Comparison of ENCODE assay signal across 13 mouse cellular contexts in genomic region chr7:37439117-37439844, GRCm38 (mm10).
A peak's percentile ranks its signal among the peaks of the same experiment; 100 is the strongest.
DNase-seq lines count a peak whose midpoint lies in the region; ATAC-seq lines count a peak whose summit lies in the region.
"Had no signal": no experiment of that assay in that cellular context is flagged by ENCODE, and none has a peak within 500 bp of the region (broad histone marks: within the 10 kb centered on the region; RNA-seq: fewer than 3 reads in every experiment).

No protein-coding gene starts in this region.

- intact Hi-C loops in left cerebral cortex, postnatal 10 days (cut with DNase I) = no loop called here

- no peaks in the 10 kb centered on the region for H3K36me3 ChIP-seq in embryonic facial prominence, embryonic 12.5 days
- H3K36me3 ChIP-seq in limb, embryonic 10.5 days = no peaks in the 10 kb centered on the region
- H3K36me3 ChIP-seq in neural tube, embryonic 13.5 days = 0 out of 2 replicates have a peak, but pooled peaks cover 2% of the 10 kb centered on the region
- H3K36me3 ChIP-seq: embryonic facial prominence, embryonic 13.5 days; heart, embryonic 15.5 days had no signal

- H3K27ac ChIP-seq in embryonic facial prominence, embryonic 12.5 days = no peak overlapping the region
- H3K27ac ChIP-seq in limb, embryonic 10.5 days = no peak overlapping the region
- H3K27ac ChIP-seq in neural tube, embryonic 13.5 days (replicated peaks) = no peak overlapping the region; the same call in 1 of the 2 replicates
- H3K27ac ChIP-seq: embryonic facial prominence, embryonic 13.5 days; heart, embryonic 15.5 days; layer of hippocampus, adult 2 months had no signal

- peak; percentile 10 to 31 for DNase-seq in kidney, postnatal 4 days
- no peak for DNase-seq in kidney, postnatal 10 days
- peak; percentile 57 for DNase-seq in limb, embryonic 10.5 days (ENCODE audit: low spot score)
- DNase-seq in ovary, postnatal 14 days (ENCODE audit: low spot score) = no peak
- DNase-seq in left cerebral cortex, postnatal 10 days (ENCODE audit: extremely low spot score in 1 of 2, low spot score in 2 of 2) = no peak
- no peak for DNase-seq in spleen, postnatal 36 days (ENCODE audit: low spot score in 2 of 2)
- DNase-seq: adrenal gland, postnatal 14 days; lung, postnatal 4 days had no signal

- H3K4me2 ChIP-seq in embryonic facial prominence, embryonic 12.5 days (replicated peaks) = no peak overlapping the region
- no peak overlapping the region for H3K4me2 ChIP-seq in neural tube, embryonic 13.5 days
- H3K4me2 ChIP-seq: embryonic facial prominence, embryonic 13.5 days; heart, embryonic 15.5 days had no signal

- H3K4me1 ChIP-seq in embryonic facial prominence, embryonic 12.5 days = peaks cover 9% of the 10 kb centered on the region
- peaks cover 26% of the 10 kb centered on the region for H3K4me1 ChIP-seq in limb, embryonic 10.5 days
- peaks cover 11% of the 10 kb centered on the region for H3K4me1 ChIP-seq in neural tube, embryonic 13.5 days (replicated peaks)
- H3K4me1 ChIP-seq: heart, embryonic 15.5 days had no signal

- H3K4me3 ChIP-seq in embryonic facial prominence, embryonic 12.5 days = no peak overlapping the region
- H3K4me3 ChIP-seq in limb, embryonic 10.5 days = no peak overlapping the region
- H3K4me3 ChIP-seq in neural tube, embryonic 13.5 days = no peak overlapping the region
- H3K4me3 ChIP-seq: embryonic facial prominence, embryonic 13.5 days; heart, embryonic 15.5 days; layer of hippocampus, adult 2 months had no signal

- no peak overlapping the region for H3K9ac ChIP-seq in embryonic facial prominence, embryonic 12.5 days
- H3K9ac ChIP-seq in neural tube, embryonic 13.5 days = no peak overlapping the region
- H3K9ac ChIP-seq: embryonic facial prominence, embryonic 13.5 days; heart, embryonic 15.5 days had no signal

- ATAC-seq in embryonic facial prominence, embryonic 12.5 days (ENCODE audit: insufficient number of reproducible peaks, insufficient read depth, low FRiP score, low TSS enrichment) = peak; percentile 61
- peak; percentile 80 for ATAC-seq in neural tube, embryonic 13.5 days (ENCODE audit: low read depth)

- H3K9me3 ChIP-seq in embryonic facial prominence, embryonic 12.5 days = peaks cover 2% of the 10 kb centered on the region; the same call in 1 of the 2 replicates
- H3K9me3 ChIP-seq in limb, embryonic 10.5 days (replicated peaks) = no peaks in the 10 kb centered on the region
- H3K9me3 ChIP-seq in neural tube, embryonic 13.5 days = no peaks in the 10 kb centered on the region
- H3K9me3 ChIP-seq: heart, embryonic 15.5 days had no signal

- 0 out of 2 replicates have a peak, but pooled peaks cover 2% of the 10 kb centered on the region for H3K27me3 ChIP-seq in embryonic facial prominence, embryonic 12.5 days
- peaks cover 24% of the 10 kb centered on the region; the same call in 1 of the 2 replicates for H3K27me3 ChIP-seq in limb, embryonic 10.5 days (ENCODE audit: low read depth, poor library complexity, severe bottlenecking)
- H3K27me3 ChIP-seq in neural tube, embryonic 13.5 days = no peaks in the 10 kb centered on the region
- H3K27me3 ChIP-seq: embryonic facial prominence, embryonic 13.5 days; heart, embryonic 15.5 days had no signal

- 50% methylated on average over 16 of the region's 16 CpGs for WGBS in embryonic facial prominence, embryonic 12.5 days
- WGBS in limb, embryonic 10.5 days = 69% methylated on average over 16 of the region's 16 CpGs
- 34% methylated on average over 16 of the region's 16 CpGs for WGBS in neural tube, embryonic 13.5 days

Comparison
In these comparisons a context has a peak if more than half of its experiments do, and no peak if none do; other contexts are left out.
1. DNase-seq: peak in kidney, postnatal 4 days (2 of 2) and limb, embryonic 10.5 days (single experiment); none in kidney, postnatal 10 days (single experiment), ovary, postnatal 14 days (single experiment), left cerebral cortex, postnatal 10 days (0 of 2) and spleen, postnatal 36 days (0 of 2).